Mouse (Mus musculus): Measurements from ENCODE around the gene 1700013H16Rik.
"Not testable (repeated sequence)": the region's sequence is repeated elsewhere in the genome, so short reads cannot be mapped to it uniquely, and the experiment has no call there.

Gene 1700013H16Rik

DNA sequence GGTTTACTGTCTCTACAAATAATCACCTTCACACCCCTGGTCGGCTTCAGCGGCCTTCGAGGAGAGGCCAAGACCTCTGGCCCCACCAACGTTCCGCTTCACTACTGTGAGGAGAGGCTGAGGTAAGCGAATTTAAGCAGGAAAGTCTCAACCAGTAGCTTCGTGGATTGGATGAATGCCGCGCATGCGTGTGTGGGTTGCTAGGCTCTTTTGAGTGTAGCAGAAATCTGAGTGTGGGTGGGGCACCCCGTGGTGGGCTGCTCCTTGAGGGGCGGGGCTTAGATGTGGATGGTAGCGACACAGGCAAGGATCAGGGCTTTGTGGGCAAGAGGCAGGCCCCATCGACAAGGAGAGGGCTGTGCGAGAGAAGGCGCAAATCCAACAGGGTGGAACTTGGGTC is at the start of gene 1700013H16Rik:
Gene 1700013H16Rik, minus strand, starts transcription at position 96 of the 400 bp plus-strand sequence.
- no peak for DNase-seq (ENCODE audit: low spot score)

DNA sequence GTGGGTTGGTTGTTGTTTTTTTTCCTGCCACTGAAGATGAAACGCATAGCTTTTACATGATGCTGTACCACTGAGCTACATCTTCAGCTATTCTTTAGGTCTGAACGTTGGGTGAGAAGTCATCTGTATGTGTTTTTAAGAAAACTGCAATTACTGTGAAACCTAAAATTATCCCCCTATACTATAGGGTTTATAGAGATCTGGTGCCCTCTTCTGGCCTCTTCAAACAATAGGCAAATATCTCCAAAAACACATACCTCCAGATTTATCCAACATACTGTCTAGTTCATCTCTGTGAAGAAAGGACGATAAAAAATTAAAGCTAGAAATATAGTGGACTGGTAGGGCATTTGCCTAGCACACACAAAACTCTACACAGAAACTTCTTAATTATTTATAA is 41.4 kb upstream of the 1700013H16Rik start:
- DNase-seq (ENCODE audit: low spot score), result peak; percentile 41

DNA sequence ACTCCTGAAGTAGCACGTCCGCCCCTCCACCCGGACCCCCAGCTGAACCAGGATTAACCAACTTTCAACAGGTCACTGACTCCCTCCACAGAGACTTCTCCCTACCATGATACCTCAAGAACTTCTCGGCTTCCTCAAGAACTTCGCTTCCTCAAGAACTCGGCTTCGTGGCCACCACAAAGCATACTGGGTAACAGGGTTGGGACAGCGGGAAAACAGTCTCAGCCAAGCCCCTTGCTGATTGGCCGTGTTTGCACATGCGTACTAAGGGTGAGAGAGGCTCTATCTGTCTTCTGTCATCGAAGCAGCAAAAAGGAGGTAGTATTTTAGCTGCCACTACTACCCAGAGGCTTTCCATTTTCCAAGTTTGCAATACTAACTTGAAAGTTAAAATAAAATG is 39.9 kb upstream of the 1700013H16Rik start, which contains the start of gene Xlr:
Gene Xlr, minus strand, starts transcription at position 188 of the 400 bp plus-strand sequence.
- not testable (repeated sequence) for DNase-seq (ENCODE audit: low spot score)

DNA sequence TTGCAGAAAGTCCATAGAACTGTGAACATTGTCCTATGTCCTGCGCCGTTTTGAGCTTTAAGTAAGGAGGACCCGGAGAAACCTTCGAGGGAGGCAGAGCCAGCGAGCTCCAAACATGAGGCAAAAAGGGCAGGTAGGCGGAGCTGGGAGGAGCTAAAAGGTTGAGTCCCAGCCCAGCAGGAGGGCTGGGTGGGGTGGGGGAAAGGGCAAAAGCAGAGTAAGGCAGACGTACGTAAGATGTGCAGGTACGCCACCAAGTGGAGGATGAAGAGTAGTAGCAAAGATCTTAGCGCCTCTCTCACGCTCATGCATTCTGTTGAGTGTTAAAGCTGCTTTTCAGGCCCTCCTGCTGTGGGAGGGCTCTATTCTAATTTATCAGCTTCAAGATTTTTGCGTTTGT is 18.6 kb upstream of the 1700013H16Rik start, which contains the start of gene Zfp36l3:
Gene Zfp36l3, minus strand, starts transcription at position 119 of the 400 bp plus-strand sequence.
- no peak for DNase-seq (ENCODE audit: low spot score)

DNA sequence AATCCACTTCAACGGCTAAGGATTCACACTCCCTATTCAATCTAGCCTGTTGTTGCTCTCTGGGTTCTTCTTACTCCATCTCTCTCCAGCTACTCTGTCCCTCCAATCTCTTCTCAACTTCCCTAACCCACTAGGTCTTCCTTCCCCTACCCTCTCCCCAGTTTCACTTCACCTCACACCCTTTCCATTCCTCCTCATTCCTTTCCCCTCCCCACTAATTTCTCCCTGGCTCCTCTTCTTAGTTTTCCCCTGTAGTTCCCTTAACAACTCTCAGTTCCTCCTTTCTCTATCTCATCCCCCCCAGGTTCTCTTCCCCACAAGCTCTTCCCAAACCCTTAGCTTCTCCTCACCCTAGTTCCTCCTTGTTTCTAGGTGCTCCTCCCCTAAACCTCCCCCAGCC is 4.8 kb downstream of the 1700013H16Rik start:
- no peak for DNase-seq (ENCODE audit: low spot score)

DNA sequence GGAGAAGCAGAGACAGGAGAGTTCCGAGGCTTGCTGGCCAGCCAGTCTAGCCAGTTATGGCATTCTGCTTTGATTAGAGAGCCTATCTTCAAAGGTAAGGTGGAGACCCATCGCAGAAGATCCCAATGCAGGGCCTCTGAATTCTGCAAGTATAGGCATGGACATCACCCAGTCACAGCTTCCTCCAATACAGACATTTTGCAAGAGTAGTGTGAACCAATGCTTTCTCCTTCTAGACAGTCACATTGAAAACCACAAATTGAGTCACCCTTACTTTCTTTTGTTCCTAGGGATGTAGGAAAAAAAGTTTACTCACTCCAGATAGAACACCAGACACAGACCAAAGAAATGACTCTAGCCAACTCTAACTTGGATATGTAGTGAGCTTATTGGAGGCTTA is 28.7 kb downstream of the 1700013H16Rik start:
- DNase-seq (ENCODE audit: low spot score), result no peak

DNA sequence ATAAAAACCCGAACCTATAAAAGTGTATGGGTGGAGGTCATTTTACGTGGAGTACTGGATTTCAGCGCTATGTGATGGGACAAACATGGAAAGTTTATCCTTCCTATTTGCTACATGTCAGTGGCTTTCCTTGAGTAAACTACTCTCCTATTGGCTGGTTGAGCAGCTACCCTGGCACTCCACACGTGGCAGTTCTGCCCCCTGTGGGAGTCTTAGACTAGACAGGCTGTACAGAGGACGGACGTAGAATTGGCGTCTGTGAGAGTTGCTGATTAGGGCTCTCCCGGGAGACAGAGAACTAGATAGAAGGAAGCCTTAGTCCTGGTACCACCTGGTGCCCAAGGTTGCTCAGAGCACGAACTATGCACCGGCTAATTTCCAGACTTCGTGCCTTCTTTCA is 33.0 kb downstream of the 1700013H16Rik start, which contains the start of gene 4930502E18Rik:
Gene 4930502E18Rik, plus strand, starts transcription at position 231 of the 400 bp plus-strand sequence.
- DNase-seq (ENCODE audit: low spot score), result no peak

DNA sequence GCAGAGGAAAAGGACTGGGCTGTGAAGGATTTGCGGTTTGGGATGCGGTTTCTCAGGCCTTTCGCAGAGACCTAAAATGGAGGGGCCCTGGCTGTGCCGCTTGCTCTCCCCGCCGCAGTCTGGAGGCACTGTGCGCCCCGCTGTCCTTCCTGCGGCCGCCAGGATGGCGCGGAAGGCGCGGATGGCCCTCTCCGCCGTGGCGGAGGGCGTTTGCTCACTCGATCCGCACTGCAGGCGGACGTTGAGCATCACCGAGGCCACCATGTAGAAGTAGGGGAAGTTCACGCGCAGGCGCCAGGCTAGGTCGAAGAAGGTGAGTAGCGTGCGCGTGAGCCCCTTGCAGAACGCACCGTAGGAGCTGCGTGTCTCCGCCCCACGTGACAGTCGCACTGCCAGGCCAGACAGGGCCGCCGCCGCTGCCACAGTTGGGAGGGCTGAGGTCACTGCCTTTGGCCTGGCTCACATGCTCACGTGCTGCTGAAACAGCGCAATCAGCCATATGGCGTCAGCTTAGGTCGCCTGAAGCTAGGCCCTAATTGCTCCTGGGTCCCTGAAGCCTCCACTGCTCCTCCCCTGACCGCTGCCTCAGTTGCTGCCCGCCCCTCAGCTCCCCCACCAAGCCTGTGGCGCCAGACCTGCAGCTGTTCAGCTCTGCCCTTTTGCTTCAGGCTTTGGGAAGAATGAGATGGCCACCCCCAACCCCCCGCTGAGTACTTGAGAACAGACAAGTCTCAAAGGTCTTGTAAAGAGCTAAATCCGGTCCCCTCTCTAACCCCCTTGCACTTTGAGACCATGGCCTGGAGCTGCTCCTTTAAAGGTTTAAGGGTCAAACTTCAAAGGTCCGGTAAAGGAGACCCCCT is 41.1 kb downstream of the 1700013H16Rik start:
- DNase-seq (ENCODE audit: low spot score), result peak; percentile 66

DNA sequence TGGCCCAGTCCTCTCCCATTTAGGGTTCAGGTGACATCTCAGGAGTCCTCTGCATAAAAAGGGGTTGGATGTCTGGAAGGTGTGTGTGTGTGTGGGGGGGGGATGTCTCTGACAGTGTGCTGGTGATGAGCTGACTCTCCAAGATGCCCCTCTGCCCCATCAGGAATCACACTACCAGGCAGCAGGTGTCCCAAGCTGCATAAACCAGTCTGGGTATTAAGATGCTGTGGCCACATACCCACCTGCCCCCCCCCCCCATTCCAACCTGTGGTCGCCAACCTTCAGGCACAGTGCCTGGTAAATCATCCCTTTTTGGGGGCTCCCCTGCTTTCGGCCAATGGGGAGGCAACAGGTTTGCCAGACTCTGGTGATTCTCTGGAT is 41.7 kb downstream of the 1700013H16Rik start:
- no peak for DNase-seq (ENCODE audit: low spot score)

DNA sequence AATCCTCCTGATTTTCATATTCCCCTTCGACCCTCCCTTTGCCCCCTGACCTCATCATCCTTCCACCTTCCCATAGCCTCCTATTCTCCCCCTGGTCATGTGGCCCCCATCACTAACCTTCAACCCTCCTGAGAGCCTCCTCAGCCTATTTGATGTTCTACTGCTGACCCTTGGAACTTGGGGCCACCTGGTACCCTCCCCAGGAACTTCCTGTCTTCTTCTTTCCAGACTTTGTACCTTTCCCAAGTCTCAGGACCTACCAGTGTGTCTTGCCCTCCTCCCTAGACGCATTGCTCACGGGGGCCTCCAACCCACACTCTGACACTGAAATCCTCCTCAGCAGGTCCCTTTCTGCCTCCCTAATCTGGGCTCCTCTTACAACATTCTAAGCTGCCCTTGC is 55.0 kb downstream of the 1700013H16Rik start:
- DNase-seq (ENCODE audit: low spot score), result no peak

DNA sequence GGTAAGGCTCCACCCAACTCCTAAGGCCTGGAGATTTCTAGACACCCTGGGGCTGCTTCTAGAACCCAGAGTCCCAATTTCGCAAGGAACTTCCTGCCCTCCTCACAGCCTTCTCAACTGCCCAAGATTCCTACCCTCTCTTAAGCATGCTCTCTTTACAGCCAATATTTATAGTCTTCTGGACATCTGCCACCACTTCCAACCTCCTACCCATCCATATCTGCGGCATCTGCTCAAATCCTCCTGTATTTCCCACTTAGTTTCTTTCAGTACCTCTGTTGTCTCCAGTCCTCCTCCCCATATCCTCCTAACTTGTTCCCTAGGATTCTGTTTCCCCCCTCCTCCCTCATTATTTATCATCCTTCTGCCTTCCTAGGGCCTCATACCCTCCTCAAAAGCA is 58.4 kb downstream of the 1700013H16Rik start:
- DNase-seq (ENCODE audit: low spot score), result no peak

DNA sequence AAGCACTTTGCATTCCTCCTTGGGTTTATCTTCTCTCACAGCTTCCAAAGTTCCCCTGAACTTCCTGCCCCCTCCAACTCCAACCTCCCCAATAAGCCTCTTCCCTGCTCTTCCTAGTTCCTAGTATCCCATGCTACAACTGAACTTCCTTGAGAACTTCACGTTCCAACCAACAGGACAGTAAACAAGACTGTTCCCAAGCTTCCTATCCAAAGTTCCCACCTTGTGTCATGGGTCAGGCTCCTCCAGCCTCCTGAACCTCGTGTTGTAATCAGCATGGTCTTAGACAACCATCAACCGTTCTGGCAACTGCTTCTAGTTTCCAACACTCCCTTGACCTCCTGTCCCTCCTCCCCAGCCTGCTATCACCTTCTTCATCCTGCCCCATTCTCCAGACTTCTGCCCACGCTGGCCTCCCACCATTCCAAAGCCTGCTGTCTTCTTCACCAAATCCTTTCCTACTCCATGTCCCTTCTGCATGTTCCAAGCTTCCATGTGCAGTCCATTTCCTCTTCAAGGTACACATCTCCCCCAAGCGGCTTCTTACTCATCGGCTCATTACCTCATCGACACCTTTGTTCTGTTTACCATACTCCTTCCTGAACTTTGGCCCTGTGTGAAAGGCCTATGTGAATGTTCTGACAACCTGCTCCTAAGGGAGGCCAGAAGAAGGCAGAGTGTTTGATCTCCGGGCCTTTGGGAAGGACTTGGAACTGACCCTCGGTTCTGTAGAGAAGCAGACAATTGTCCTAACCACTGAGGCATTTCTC is 63.4 kb downstream of the 1700013H16Rik start:
- DNase-seq (ENCODE audit: low spot score), result no peak

DNA sequence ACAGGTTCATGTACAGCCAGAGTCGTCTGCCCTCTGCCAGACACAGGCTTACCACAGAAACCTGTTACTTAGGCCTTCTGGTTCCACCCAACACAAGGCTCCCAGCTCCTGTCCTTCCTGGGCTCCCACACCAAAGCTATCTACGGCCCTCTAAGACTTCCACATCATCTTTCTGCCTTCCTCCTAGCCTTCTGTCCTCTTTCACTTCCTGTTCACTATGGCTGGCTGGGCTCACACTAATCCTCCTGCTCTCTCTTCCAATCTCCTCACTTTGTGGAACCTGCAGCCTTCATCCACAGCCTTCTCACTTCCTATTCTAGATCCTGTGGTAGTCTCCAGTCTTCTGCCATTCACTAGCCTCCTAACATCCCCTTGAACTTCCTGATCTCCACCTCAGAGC is 64.5 kb downstream of the 1700013H16Rik start:
- no peak for DNase-seq (ENCODE audit: low spot score)

Measured in retina, embryonic 14.5 days (tissue).